Mouse (Mus musculus): ENCODE results near the gene Gm8005. TPM values are rescaled to one million over a fixed set of nuclear protein-coding genes. Genes with fewer than 3 reads are reported as not detected.

Gene Gm8005
- polyA plus RNA-seq (2017; shearing (Covaris generic)): not detected

GRCm38 (mm10) chr14:42439573-42439972, at the start of gene Gm8005:
Gene Gm8005, minus strand, starts transcription at chr14:42439673.

DNA sequence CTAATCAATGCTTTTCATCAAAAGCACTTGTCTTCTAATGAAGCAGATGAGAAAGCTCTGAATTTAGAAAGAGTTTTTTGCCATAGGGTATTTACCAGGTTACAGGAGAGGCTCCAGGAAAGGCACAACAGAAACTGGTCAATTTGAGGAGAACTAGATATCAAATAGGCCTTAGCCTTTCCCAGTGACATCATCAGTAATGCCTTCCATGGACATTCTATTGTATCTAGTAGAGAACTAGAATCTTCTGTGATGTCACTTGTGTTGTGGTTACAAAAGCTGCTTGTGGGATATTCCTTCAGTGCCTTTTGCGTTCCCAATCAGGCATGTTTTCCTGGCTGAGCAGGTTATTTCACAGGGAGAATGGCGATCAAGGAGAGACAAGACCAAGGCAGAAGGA, 24.1 kb upstream of the Gm8005 start, which contains the start of gene Gm8011:
TSS of gene Gm8011 (plus strand) at position 301 of the 400 bp plus-strand sequence.

Other genes with a start within 250 kb of the Gm8005 start
- gene Gm3573, start 248.9 kb downstream of the Gm8005 start, polyA plus RNA-seq (2017; shearing (Covaris generic)): not detected
- gene Gm17026, start 179.6 kb downstream of the Gm8005 start, polyA plus RNA-seq (2017; shearing (Covaris generic)): not detected
- not detected for gene Gm9611, start 142.3 kb downstream of the Gm8005 start, polyA plus RNA-seq (2017; shearing (Covaris generic))
- not detected for gene Gm7995, start 129.5 kb downstream of the Gm8005 start, polyA plus RNA-seq (2017; shearing (Covaris generic))
- not detected for gene Gm8011, start 24.2 kb upstream of the Gm8005 start, polyA plus RNA-seq (2017; shearing (Covaris generic))
- gene Gm8020, start 62.7 kb upstream of the Gm8005 start, polyA plus RNA-seq (2017; shearing (Covaris generic)): not detected
- gene Gm8024, start 84.6 kb upstream of the Gm8005 start, polyA plus RNA-seq (2017; shearing (Covaris generic)): not detected
- gene Gm17124, start 160.2 kb upstream of the Gm8005 start, polyA plus RNA-seq (2017; shearing (Covaris generic)): not detected
- not detected for gene Gm3633, start 202.2 kb upstream of the Gm8005 start, polyA plus RNA-seq (2017; shearing (Covaris generic))
- gene Gm10378, start 216.3 kb upstream of the Gm8005 start, polyA plus RNA-seq (2017; shearing (Covaris generic)): not detected

All from CD4-positive, CD25-positive, alpha-beta regulatory T cell (primary cell).